Mouse (Mus musculus): Measurements from ENCODE around the gene Mtor.

DNA sequence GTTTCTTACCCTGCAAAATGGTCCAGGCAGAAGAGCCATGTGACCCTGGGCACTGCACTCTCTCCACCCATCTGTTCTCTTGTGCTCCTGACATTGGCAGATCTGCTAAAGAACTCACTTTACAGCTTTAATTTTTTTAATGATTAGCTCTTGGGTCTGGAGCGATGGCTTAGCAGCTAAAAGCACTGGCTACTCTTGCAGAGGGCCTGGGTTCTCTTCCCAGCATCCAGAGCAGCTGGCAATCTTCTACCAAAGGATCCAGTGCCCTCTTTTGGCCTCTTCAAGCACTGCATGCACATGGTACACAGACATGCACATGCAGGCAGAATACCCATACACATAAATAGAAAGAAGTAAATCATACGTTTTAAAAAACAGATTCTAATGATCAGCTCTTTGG lies 66.9 kb downstream of the Mtor start:
- no peak for TF ChIP-seq FLI1 (IDR thresholded peaks at IDR 0.05; ENCODE audit: low read length)
- TF ChIP-seq GATA1 (IDR thresholded peaks at IDR 0.05; ENCODE audit: borderline replicate concordance, low read length) = no peak

Data from megakaryocyte, embryonic 14.5 days (primary cell).